Mouse (Mus musculus): ENCODE results near the gene Slc24a4. TPM values are rescaled to one million over a fixed set of nuclear protein-coding genes. Genes with fewer than 3 reads are reported as not detected.

The Slc24a4 gene
- not detected in 2 replicates for polyA plus RNA-seq (2012; ENCODE audit: low replicate concordance)

DNA sequence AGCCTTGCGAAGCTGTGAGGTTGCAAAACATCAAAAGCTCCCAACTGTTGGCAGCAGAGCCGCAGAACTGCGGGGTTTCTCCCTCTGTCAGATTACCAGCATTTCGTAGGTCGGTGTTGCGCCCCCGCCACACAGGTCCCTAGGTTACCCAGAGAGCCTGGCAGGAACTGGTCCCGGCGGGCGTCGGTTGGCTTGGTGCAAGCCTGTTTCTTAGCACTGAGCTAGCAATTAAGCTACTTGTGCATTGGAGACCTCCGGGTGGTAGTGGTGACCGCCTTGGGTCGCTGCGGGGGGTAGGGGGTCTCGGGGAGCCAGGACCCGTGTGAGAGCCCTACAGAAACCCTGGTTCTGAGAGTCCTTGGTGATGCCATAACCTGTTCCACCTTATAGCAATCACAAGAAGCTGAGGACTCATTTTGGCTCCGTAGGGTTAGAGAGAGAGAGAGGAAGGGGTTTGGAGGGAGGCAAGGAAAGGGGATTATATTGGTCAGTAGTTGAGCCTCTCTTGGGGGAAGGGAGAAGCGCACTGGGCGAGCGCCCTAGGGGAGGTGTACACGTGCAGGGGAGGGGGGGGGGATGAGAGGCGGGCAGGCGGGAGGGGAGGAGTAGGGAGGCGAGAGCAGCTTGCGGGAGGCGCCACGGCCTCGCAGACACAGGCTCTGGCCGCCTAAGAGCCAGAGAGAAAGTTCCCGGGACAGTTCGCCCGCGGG is at the start of gene Slc24a4:
Slc24a4 (plus strand) TSS at position 653 of the 710 bp plus-strand sequence.

DNA sequence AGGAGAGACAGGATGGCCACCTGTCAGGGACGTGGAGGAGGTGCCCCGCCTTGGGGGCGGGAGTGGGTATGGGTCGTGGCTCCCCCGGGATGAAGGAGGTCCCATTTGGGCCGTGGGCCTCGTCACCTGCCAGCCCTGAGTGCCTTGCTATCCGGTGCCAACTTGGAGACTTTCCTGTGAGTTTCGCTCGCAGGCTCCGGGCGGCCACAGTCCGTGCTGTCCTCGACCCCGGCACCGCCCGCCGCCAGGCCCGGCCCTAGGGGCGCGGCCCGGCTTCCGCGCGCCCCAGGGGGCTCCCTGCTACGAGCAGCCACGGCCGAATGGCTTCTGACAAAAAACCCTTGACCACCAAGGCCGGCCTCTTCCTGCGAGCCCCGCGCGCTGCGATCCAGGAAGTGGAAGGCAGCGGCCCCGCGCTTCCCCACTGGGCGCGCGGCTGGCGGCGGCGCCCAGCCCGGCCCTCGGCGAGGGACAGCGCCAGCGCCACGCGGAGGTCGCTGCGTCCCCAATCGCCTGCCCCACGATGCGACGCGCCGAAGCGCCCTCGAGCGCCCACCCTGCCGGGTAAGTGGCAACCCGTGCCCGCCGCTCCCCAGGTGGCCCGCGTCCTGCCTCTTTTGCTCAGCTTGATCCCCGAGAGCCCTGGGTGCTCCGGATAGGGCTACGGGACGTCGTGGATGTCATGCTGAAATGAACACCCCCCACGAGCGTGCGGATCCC is 154.4 kb downstream of the Slc24a4 start, which contains the start of gene Rin3:
Rin3 (plus strand) TSS at position 286 of the 720 bp plus-strand sequence.

Other genes starting within 250 kb of the Slc24a4 start
- 4.5 and 12.0 TPM in 2 replicates for gene Trip11, start 215.5 kb upstream of the Slc24a4 start, polyA plus RNA-seq (2012; ENCODE audit: low replicate concordance)
- 0.59 and 4.2 TPM in 2 replicates for gene Atxn3, start 170.5 kb upstream of the Slc24a4 start, polyA plus RNA-seq (2012; ENCODE audit: low replicate concordance)
- gene Cpsf2, start 152.7 kb upstream of the Slc24a4 start, polyA plus RNA-seq (2012; ENCODE audit: low replicate concordance), result 10.9 and 13.9 TPM in 2 replicates
- 321 and 327 TPM in 2 replicates for gene Rin3, start 154.3 kb downstream of the Slc24a4 start, polyA plus RNA-seq (2012; ENCODE audit: low replicate concordance)